Mouse (Mus musculus): ENCODE data around the gene Arhgap29.

DNA sequence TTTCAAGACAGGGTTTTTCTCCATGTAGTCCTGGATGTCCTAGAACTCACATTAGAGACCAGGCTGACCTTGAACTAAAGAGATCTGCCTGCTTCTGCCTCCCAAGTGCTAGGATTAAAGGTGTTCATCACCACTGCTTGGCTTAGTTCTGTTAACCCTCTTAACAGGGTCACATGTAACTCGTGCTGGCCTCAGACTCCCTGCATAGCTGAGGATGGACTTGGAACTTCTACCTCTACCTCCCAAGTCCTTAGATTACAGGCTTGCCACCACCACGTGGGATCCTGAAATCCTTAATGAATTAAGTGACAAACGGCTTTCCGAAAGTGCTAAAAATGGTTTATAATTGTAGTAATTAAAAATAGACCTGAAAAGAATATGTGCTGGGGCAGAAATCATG is 29.0 kb downstream of the Arhgap29 start:
- TF ChIP-seq POLR2A (IDR thresholded peaks at IDR 0.05; ENCODE audit: control insufficient read depth, extremely low read depth, insufficient read depth, low read length, poor library complexity) (no peak), CTCF (IDR thresholded peaks at IDR 0.05; ENCODE audit: borderline replicate concordance, control insufficient read depth, extremely low read depth, insufficient read depth, low read length, poor library complexity) (no peak)
